Comparison of ENCODE assay signal across 10 mouse cellular contexts in genomic region chr1:157745611-157746010, GRCm38 (mm10).
DNase-seq lines count a peak whose midpoint lies in the region; ATAC-seq and TF ChIP-seq lines count a peak whose summit lies in the region.
"Had no signal": no experiment of that assay in that cellular context is flagged by ENCODE, and none has a peak within 500 bp of the region (broad histone marks: within the 10 kb centered on the region; RNA-seq: fewer than 3 reads in every experiment).

No protein-coding gene starts in this region.

- H3K36me3 ChIP-seq in forebrain, embryonic 15.5 days: no peaks in the 10 kb centered on the region
- H3K36me3 ChIP-seq in liver, embryonic 14.5 days (replicated peaks; ENCODE audit: control insufficient read depth, insufficient read depth, low read depth): no peaks in the 10 kb centered on the region
- H3K36me3 ChIP-seq: embryonic facial prominence, embryonic 12.5 days had no signal

- no peak overlapping the region for H3K4me2 ChIP-seq in forebrain, embryonic 15.5 days (replicated peaks)
- no peak overlapping the region for H3K4me2 ChIP-seq in liver, embryonic 14.5 days (ENCODE audit: low read depth)
- H3K4me2 ChIP-seq: embryonic facial prominence, embryonic 12.5 days had no signal

- TF ChIP-seq EP300 in liver, embryonic 14.5 days (IDR thresholded peaks at IDR 0.05; ENCODE audit: low read depth): no peak

- H3K4me1 ChIP-seq in forebrain, embryonic 15.5 days: peaks cover 19% of the 10 kb centered on the region
- H3K4me1 ChIP-seq in liver, embryonic 14.5 days (replicated peaks; ENCODE audit: control insufficient read depth in 2 of 2, insufficient read depth in 2 of 2, low read length in 1 of 2): no peaks in the 10 kb centered on the region
- H3K4me1 ChIP-seq: embryonic facial prominence, embryonic 12.5 days; megakaryocyte, embryonic 14.5 days had no signal

- no peaks in the 10 kb centered on the region for H3K9me3 ChIP-seq in forebrain, embryonic 15.5 days
- no peaks in the 10 kb centered on the region for H3K9me3 ChIP-seq in liver, embryonic 14.5 days (ENCODE audit: control insufficient read depth, low read length)
- H3K9me3 ChIP-seq: embryonic facial prominence, embryonic 12.5 days had no signal

- peak; percentile 65 for TF ChIP-seq CTCF in liver, embryonic 14.5 days (IDR thresholded peaks at IDR 0.05; ENCODE audit: low read depth)

- peak; percentile 77 for ATAC-seq in forebrain, embryonic 15.5 days (replicated peaks)
- no peak for ATAC-seq in liver, embryonic 14.5 days (ENCODE audit: insufficient read depth)
- ATAC-seq in erythroid progenitor cell, adult 5-6 weeks (replicated peaks; ENCODE audit: low FRiP score, poor library complexity, severe bottlenecking): no peak

- no peaks in the 10 kb centered on the region for H3K27me3 ChIP-seq in forebrain, embryonic 15.5 days
- no peaks in the 10 kb centered on the region for H3K27me3 ChIP-seq in liver, embryonic 14.5 days (ENCODE audit: control insufficient read depth, insufficient read depth, low read length)
- H3K27me3 ChIP-seq: embryonic facial prominence, embryonic 12.5 days; megakaryocyte, embryonic 14.5 days had no signal

- peak; percentile 8 for DNase-seq in thymus, postnatal 4 days
- DNase-seq in thymus, postnatal 36 days: no peak
- peak; percentile 60 for DNase-seq in cerebellum, adult 18-20 months
- peak; percentile 60 for DNase-seq in kidney, postnatal 14 days
- no peak for DNase-seq in liver, embryonic 14.5 days (ENCODE audit: low read depth in 3 of 3, low spot score in 3 of 3)
- peak; percentile 87 for DNase-seq in retina, postnatal 1 day

- no peak overlapping the region for H3K9ac ChIP-seq in forebrain, embryonic 15.5 days (replicated peaks)
- no peak overlapping the region for H3K9ac ChIP-seq in liver, embryonic 14.5 days (replicated peaks)
- H3K9ac ChIP-seq: embryonic facial prominence, embryonic 12.5 days had no signal

- H3K4me3 ChIP-seq in forebrain, embryonic 15.5 days: no peak overlapping the region
- H3K4me3 ChIP-seq in liver, embryonic 14.5 days (ENCODE audit: insufficient read depth in 1 of 2, low read depth in 2 of 2, low read length in 2 of 2): no peak overlapping the region
- H3K4me3 ChIP-seq: embryonic facial prominence, embryonic 12.5 days had no signal

- peak overlapping the region; percentile 74 for H3K27ac ChIP-seq in forebrain, embryonic 15.5 days (replicated peaks)
- H3K27ac ChIP-seq in liver, embryonic 14.5 days: no peak overlapping the region
- H3K27ac ChIP-seq: embryonic facial prominence, embryonic 12.5 days had no signal

Comparison
In these comparisons a context has a peak if more than half of its experiments do, and no peak if none do; other contexts are left out.
1. DNase-seq: peak in thymus, postnatal 4 days (single experiment), cerebellum, adult 18-20 months (2 of 2), kidney, postnatal 14 days (single experiment) and retina, postnatal 1 day (single experiment); none in thymus, postnatal 36 days (0 of 2) and liver, embryonic 14.5 days (0 of 3).